Mouse (Mus musculus): ENCODE measurements at regions not wholly inside any gene's neighbourhood (a gene's known extent, or its start where the extent isn't known, plus 50 kb on each side); places are given as distances from the start of the nearest gene placed in this dataset.

DNA sequence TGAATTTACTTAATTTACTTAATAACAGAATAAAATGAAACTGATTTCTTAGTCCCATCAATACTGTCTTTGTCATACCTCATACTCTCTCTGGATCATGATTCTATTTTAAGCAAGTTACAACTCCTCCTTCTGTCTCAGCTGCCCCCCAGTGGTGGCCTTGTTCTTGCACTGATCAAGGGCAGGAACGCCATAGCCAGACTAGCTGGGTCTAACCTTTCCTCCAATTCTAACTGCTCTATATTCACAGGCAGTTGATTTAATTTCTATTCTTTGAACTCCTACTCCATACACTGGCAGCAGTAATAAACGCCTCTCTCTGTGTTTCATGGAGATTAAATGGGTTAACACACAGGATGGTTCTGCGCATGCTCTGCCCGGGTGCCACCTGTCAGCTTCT is 87.9 kb upstream of the Rnf219 start:
- Histone ChIP-seq H3K27me3 (ENCODE audit: poor library complexity, severe bottlenecking) (no peaks in the 10 kb centered on the region), H3K4me1 (no peaks in the 10 kb centered on the region), H3K36me3 (replicated peaks) (no peaks in the 10 kb centered on the region), H3K4me3 (no peak overlapping the region), H3K27ac (no peak overlapping the region), H3K9me3 (no peaks in the 10 kb centered on the region)
- DNase-seq (ENCODE audit: extremely low spot score, low spot score) = no peak
- 84% methylated on average over 4 of the region's 4 CpGs for WGBS

GRCm38 (mm10) chr14:104594851-104595250 is 72.4 kb upstream of the Rnf219 start:
- no peaks in the 10 kb centered on the region for H3K36me3 ChIP-seq (replicated peaks)
- 80% methylated on average over 3 of the region's 3 CpGs for WGBS
- H3K4me3 ChIP-seq = no peak overlapping the region
- no peak overlapping the region for H3K27ac ChIP-seq
- no peaks in the 10 kb centered on the region for H3K4me1 ChIP-seq
- no peaks in the 10 kb centered on the region for H3K27me3 ChIP-seq (ENCODE audit: poor library complexity, severe bottlenecking)
- no peaks in the 10 kb centered on the region for H3K9me3 ChIP-seq
- DNase-seq (ENCODE audit: extremely low spot score, low spot score) = no peak

All from forebrain, embryonic 10.5 days (tissue).